In the genomic region with DNA sequence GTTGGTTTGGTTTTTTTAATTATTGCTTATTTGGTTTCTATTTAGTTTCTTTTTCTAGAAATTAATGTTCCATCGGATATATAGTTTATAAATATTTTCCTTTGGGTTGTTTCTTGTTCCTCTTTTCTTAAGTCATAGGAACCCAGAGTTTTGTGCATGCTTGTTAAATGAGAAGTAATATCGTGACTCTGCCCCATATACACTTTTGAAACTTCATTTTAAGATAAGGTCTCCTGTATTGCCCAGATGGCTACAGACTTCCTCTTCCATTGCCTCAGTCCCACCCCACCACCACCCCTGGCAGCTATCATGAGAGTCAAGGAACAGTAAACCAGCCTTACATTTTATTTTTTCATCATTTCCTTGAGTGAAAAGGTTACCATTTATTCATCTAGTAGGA, we compare ENCODE assay signal across 19 mouse cellular contexts.
DNase-seq lines count a peak whose midpoint lies in the region; ATAC-seq lines count a peak whose summit lies in the region.
"Had no signal": no experiment of that assay in that cellular context is flagged by ENCODE, and none has a peak within 500 bp of the region (broad histone marks: within the 10 kb centered on the region; RNA-seq: fewer than 3 reads in every experiment).

No protein-coding gene starts in this region.

- DNase-seq in 416B (ENCODE audit: low read depth) (peak; percentile 9), MEL-GATA-1-ER (ENCODE audit: extremely low read depth, low read depth) (peak; percentile 89)
- no peak for DNase-seq in hindbrain, embryonic 10.5 days (ENCODE audit: low spot score)
- DNase-seq in layer of hippocampus, postnatal 10 days (ENCODE audit: low spot score in 2 of 2) = no peak
- DNase-seq: adrenal gland, adult 2 months; adrenal gland, postnatal 10 days; adrenal gland, postnatal 25 days; cerebellum, adult 11-12 months; cerebellum, adult 2 months; cerebellum, adult 9-10 months; cerebellum, postnatal 10 days; cerebellum, postnatal 36 days; forebrain, postnatal 0 days had no signal

- H3K4me1 ChIP-seq in hindbrain, embryonic 10.5 days (replicated peaks) = no peaks in the 10 kb centered on the region
- H3K4me1 ChIP-seq: embryonic facial prominence, embryonic 10.5 days; embryonic facial prominence, embryonic 12.5 days; forebrain, embryonic 13.5 days; forebrain, embryonic 15.5 days had no signal

- ATAC-seq in granulocyte monocyte progenitor cell, adult 5-6 weeks (replicated peaks; ENCODE audit: poor library complexity, severe bottlenecking) = peak; percentile 40; the same call in 1 of the 2 replicates
- ATAC-seq in megakaryocyte, adult 5-6 weeks (ENCODE audit: poor library complexity, severe bottlenecking) = no peak; the same call in 1 of the 2 replicates
- ATAC-seq: forebrain, embryonic 13.5 days; forebrain, embryonic 15.5 days; forebrain, postnatal 0 days had no signal

- H3K9me3 ChIP-seq in hindbrain, embryonic 10.5 days = no peaks in the 10 kb centered on the region
- H3K9me3 ChIP-seq: embryonic facial prominence, embryonic 10.5 days; embryonic facial prominence, embryonic 12.5 days; forebrain, embryonic 13.5 days; forebrain, embryonic 15.5 days had no signal

- H3K4me3 ChIP-seq in hindbrain, embryonic 10.5 days = no peak overlapping the region
- H3K4me3 ChIP-seq: embryonic facial prominence, embryonic 10.5 days; embryonic facial prominence, embryonic 12.5 days; forebrain, embryonic 13.5 days; forebrain, embryonic 15.5 days had no signal

- no peaks in the 10 kb centered on the region for H3K27me3 ChIP-seq in hindbrain, embryonic 10.5 days (ENCODE audit: insufficient read depth, poor library complexity, severe bottlenecking)
- H3K27me3 ChIP-seq: embryonic facial prominence, embryonic 12.5 days; forebrain, embryonic 13.5 days; forebrain, embryonic 15.5 days had no signal

- H3K36me3 ChIP-seq in hindbrain, embryonic 10.5 days = no peaks in the 10 kb centered on the region
- H3K36me3 ChIP-seq: embryonic facial prominence, embryonic 10.5 days; embryonic facial prominence, embryonic 12.5 days; forebrain, embryonic 15.5 days had no signal

- 90% methylated on average over 2 of the region's 2 CpGs for WGBS in hindbrain, embryonic 10.5 days

- no peak overlapping the region for H3K27ac ChIP-seq in hindbrain, embryonic 10.5 days
- H3K27ac ChIP-seq: embryonic facial prominence, embryonic 10.5 days; embryonic facial prominence, embryonic 12.5 days; forebrain, embryonic 13.5 days; forebrain, embryonic 15.5 days had no signal

Comparison
In these comparisons a context has a peak if more than half of its experiments do, and no peak if none do; other contexts are left out.
1. DNase-seq: peak in 416B (single experiment) and MEL-GATA-1-ER (single experiment); none in hindbrain, embryonic 10.5 days (single experiment) and layer of hippocampus, postnatal 10 days (0 of 2).